In genomic region chr8:70352657-70353151, GRCm38 (mm10) we compare ENCODE assay signal across 9 mouse cellular contexts. TPM values are rescaled to one million over a fixed set of nuclear protein-coding genes. Genes with fewer than 3 reads are reported as not detected.
DNase-seq lines count a peak whose midpoint lies in the region; ATAC-seq and TF ChIP-seq lines count a peak whose summit lies in the region.
"Had no signal": no experiment of that assay in that cellular context is flagged by ENCODE, and none has a peak within 500 bp of the region (broad histone marks: within the 10 kb centered on the region; RNA-seq: fewer than 3 reads in every experiment).

No protein-coding gene starts in this region.

- 0% methylated on average over 63 of the region's 64 CpGs for WGBS in heart, embryonic 12.5 days
- WGBS in midbrain, postnatal 0 days = 0% methylated on average over 37 of the region's 64 CpGs

- 0 out of 2 replicates have a peak, but pooled peaks cover 2% of the 10 kb centered on the region for H3K9me3 ChIP-seq in heart, embryonic 12.5 days (replicated peaks)
- H3K9me3 ChIP-seq in midbrain, postnatal 0 days (ENCODE audit: low read length) = no peaks in the 10 kb centered on the region

- H3K4me2 ChIP-seq in heart, embryonic 12.5 days = peak overlapping the region; percentile 99
- H3K4me2 ChIP-seq in midbrain, postnatal 0 days (ENCODE audit: low read depth, low read length, poor library complexity, severe bottlenecking) = peak overlapping the region; percentile 98

- peak overlapping the region; percentile 93 for H3K27ac ChIP-seq in layer of hippocampus, adult 2 months
- H3K27ac ChIP-seq in heart, embryonic 12.5 days (ENCODE audit: poor library complexity, severe bottlenecking) = peak overlapping the region; percentile 79
- H3K27ac ChIP-seq in midbrain, postnatal 0 days (ENCODE audit: low read depth, low read length) = peak overlapping the region; percentile 86

- H3K9ac ChIP-seq in heart, embryonic 12.5 days = peak overlapping the region; percentile 98
- peak overlapping the region; percentile 93 for H3K9ac ChIP-seq in midbrain, postnatal 0 days (replicated peaks; ENCODE audit: low read length, poor library complexity, severe bottlenecking)

- H3K4me1 ChIP-seq in heart, embryonic 12.5 days (replicated peaks) = peaks cover 54% of the 10 kb centered on the region
- H3K4me1 ChIP-seq in midbrain, postnatal 0 days (ENCODE audit: insufficient read depth, low read length) = peaks cover 16% of the 10 kb centered on the region

- peak; percentile 43 for ATAC-seq in heart, embryonic 12.5 days (ENCODE audit: insufficient number of reproducible peaks, low FRiP score)
- peak; percentile 42 for ATAC-seq in midbrain, postnatal 0 days (ENCODE audit: low FRiP score)

- H3K4me3 ChIP-seq in layer of hippocampus, adult 2 months = peak overlapping the region; percentile 90
- peak overlapping the region; percentile 96 for H3K4me3 ChIP-seq in heart, embryonic 12.5 days
- peak overlapping the region; percentile 100 for H3K4me3 ChIP-seq in midbrain, postnatal 0 days (ENCODE audit: low read depth, low read length)

- DNase-seq in layer of hippocampus, adult 2 months (ENCODE audit: low spot score in 2 of 2) = no peak
- no peak for DNase-seq in layer of hippocampus, adult 11-12 months (ENCODE audit: low spot score)
- peak; percentile 62 for DNase-seq in MN1 (ENCODE audit: low spot score)
- DNase-seq in kidney, postnatal 14 days = peak; percentile 46
- no peak for DNase-seq in midbrain, postnatal 0 days (ENCODE audit: low spot score)
- DNase-seq in layer of hippocampus, postnatal 10 days (ENCODE audit: low spot score in 2 of 2) = no peak
- no peak for DNase-seq in layer of hippocampus, adult 8-10 months (ENCODE audit: low spot score in 2 of 2)

- TF ChIP-seq CTCF in layer of hippocampus, adult 2 months (conservative IDR thresholded peaks at IDR 0.05) = no peak
- TF ChIP-seq CTCF in midbrain, postnatal 0 days (IDR thresholded peaks at IDR 0.05) = no peak

- H3K36me3 ChIP-seq in heart, embryonic 12.5 days = peaks cover 23% of the 10 kb centered on the region
- peaks cover 9% of the 10 kb centered on the region for H3K36me3 ChIP-seq in midbrain, postnatal 0 days (ENCODE audit: insufficient read depth, low read length)

- H3K27me3 ChIP-seq in heart, embryonic 12.5 days (replicated peaks) = no peaks in the 10 kb centered on the region
- no peaks in the 10 kb centered on the region for H3K27me3 ChIP-seq in midbrain, postnatal 0 days (ENCODE audit: insufficient read depth, low read length)

RNA-seq across cellular contexts. Expression of gene Upf1, which starts 0.4 kb away (rescaled TPM):
- total RNA-seq in layer of hippocampus, adult 2 months (2021) = 10 to 100 TPM; 67.7 to 68.7 TPM
- polyA plus RNA-seq in heart, embryonic 12.5 days (2016; fragmentation: Nextera tagmentation; extraction: Ambion mirVana) = 24.5 and 25.5 TPM in 2 replicates
- total RNA-seq in midbrain, postnatal 0 days (2014; rRNA removed) = 39.6 and 45.4 TPM in 2 replicates
- polyA plus RNA-seq in midbrain, postnatal 0 days (2015; fragmentation: Nextera tagmentation; extraction: Ambion mirVana) = 9.1 and 9.7 TPM in 2 replicates
- total RNA-seq in layer of hippocampus, postnatal 10 days (2021) = 10 to 100 TPM; 50.8 to 51.0 TPM
- 10 to 100 TPM; 57.9 to 73.1 (median 65.4) TPM for total RNA-seq in layer of hippocampus, adult 8-10 months (2022)

RNA-seq across cellular contexts. Expression of gene Comp, which starts 20.7 kb away (rescaled TPM):
- under 1 TPM; 0.29 to 0.56 TPM for total RNA-seq in layer of hippocampus, adult 2 months (2021)
- 2.7 and 3.6 TPM in 2 replicates for polyA plus RNA-seq in heart, embryonic 12.5 days (2016; fragmentation: Nextera tagmentation; extraction: Ambion mirVana)
- total RNA-seq in midbrain, postnatal 0 days (2014; rRNA removed) = 0.19 and 0.49 TPM in 2 replicates
- 0.38 and 0.77 TPM in 2 replicates for polyA plus RNA-seq in midbrain, postnatal 0 days (2015; fragmentation: Nextera tagmentation; extraction: Ambion mirVana)
- under 1 TPM in 1 of 2 experiments, not detected in 1; 0.31 TPM for total RNA-seq in layer of hippocampus, postnatal 10 days (2021)
- total RNA-seq in layer of hippocampus, adult 8-10 months (2022) = 1 to 10 TPM in 1 of 4 experiments, under 1 TPM in 3; 0.31 to 1.4 (median 0.73) TPM

RNA-seq across cellular contexts. Expression of gene Gdf1, which starts 23.1 kb away (rescaled TPM):
- 10 to 100 TPM; 12.1 to 14.4 TPM for total RNA-seq in layer of hippocampus, adult 2 months (2021)
- 2.1 TPM in 2 replicates for polyA plus RNA-seq in heart, embryonic 12.5 days (2016; fragmentation: Nextera tagmentation; extraction: Ambion mirVana)
- total RNA-seq in midbrain, postnatal 0 days (2014; rRNA removed) = not detected in 2 replicates
- polyA plus RNA-seq in midbrain, postnatal 0 days (2015; fragmentation: Nextera tagmentation; extraction: Ambion mirVana) = 4.8 and 5.3 TPM in 2 replicates
- 10 to 100 TPM; 13.2 to 23.5 TPM for total RNA-seq in layer of hippocampus, postnatal 10 days (2021)
- total RNA-seq in layer of hippocampus, adult 8-10 months (2022) = 10 to 100 TPM in 2 of 4 experiments, 1 to 10 TPM in 1, not detected in 1; 4.8 to 16.4 (median 11.3) TPM
- total RNA-seq: neutrophil, adult 5-6 weeks had no signal

RNA-seq across cellular contexts. Expression of gene Cers1, which starts 37.1 kb away (rescaled TPM):
- 100 to 1,000 TPM; 110 to 113 TPM for total RNA-seq in layer of hippocampus, adult 2 months (2021)
- 2.1 and 2.5 TPM in 2 replicates for polyA plus RNA-seq in heart, embryonic 12.5 days (2016; fragmentation: Nextera tagmentation; extraction: Ambion mirVana)
- total RNA-seq in midbrain, postnatal 0 days (2014; rRNA removed) = 65.1 and 86.5 TPM in 2 replicates
- polyA plus RNA-seq in midbrain, postnatal 0 days (2015; fragmentation: Nextera tagmentation; extraction: Ambion mirVana) = 47.9 and 51.3 TPM in 2 replicates
- 10 to 100 TPM; 94.6 to 99.0 TPM for total RNA-seq in layer of hippocampus, postnatal 10 days (2021)
- 100 to 1,000 TPM in 3 of 4 experiments, 10 to 100 TPM in 1; 99.3 to 118 (median 106) TPM for total RNA-seq in layer of hippocampus, adult 8-10 months (2022)
- total RNA-seq: neutrophil, adult 5-6 weeks had no signal

RNA-seq across cellular contexts. Expression of gene Cope, which starts 50.4 kb away (rescaled TPM):
- total RNA-seq in layer of hippocampus, adult 2 months (2021) = 100 to 1,000 TPM; 139 to 157 TPM
- polyA plus RNA-seq in heart, embryonic 12.5 days (2016; fragmentation: Nextera tagmentation; extraction: Ambion mirVana) = 251 and 272 TPM in 2 replicates
- 97.1 and 106 TPM in 2 replicates for total RNA-seq in midbrain, postnatal 0 days (2014; rRNA removed)
- polyA plus RNA-seq in midbrain, postnatal 0 days (2015; fragmentation: Nextera tagmentation; extraction: Ambion mirVana) = 264 and 291 TPM in 2 replicates
- 100 to 1,000 TPM; 122 to 145 TPM for total RNA-seq in layer of hippocampus, postnatal 10 days (2021)
- 100 to 1,000 TPM; 127 to 152 (median 135) TPM for total RNA-seq in layer of hippocampus, adult 8-10 months (2022)

Comparison
In these comparisons a context has a peak if more than half of its experiments do, and no peak if none do; other contexts are left out.
1. DNase-seq: peak in MN1 (single experiment) and kidney, postnatal 14 days (single experiment); none in layer of hippocampus, adult 2 months (0 of 2), layer of hippocampus, adult 11-12 months (single experiment), midbrain, postnatal 0 days (single experiment), layer of hippocampus, postnatal 10 days (0 of 2) and layer of hippocampus, adult 8-10 months (0 of 2).
2. Peak in every context shown above with its lines, with median percentiles within 50 percentile points of each other: H3K27ac ChIP-seq and H3K4me3 ChIP-seq.